Mouse (Mus musculus) WW6 (cell line): ENCODE measurements around the gene Esrrb.

Source experiments
- DNase-seq: peaks from one replicate; pipeline ENCODE4 v3.0.0-alpha.2; 2013; ENCODE audit warnings: low read depth, low spot score

Gene Esrrb

DNA sequence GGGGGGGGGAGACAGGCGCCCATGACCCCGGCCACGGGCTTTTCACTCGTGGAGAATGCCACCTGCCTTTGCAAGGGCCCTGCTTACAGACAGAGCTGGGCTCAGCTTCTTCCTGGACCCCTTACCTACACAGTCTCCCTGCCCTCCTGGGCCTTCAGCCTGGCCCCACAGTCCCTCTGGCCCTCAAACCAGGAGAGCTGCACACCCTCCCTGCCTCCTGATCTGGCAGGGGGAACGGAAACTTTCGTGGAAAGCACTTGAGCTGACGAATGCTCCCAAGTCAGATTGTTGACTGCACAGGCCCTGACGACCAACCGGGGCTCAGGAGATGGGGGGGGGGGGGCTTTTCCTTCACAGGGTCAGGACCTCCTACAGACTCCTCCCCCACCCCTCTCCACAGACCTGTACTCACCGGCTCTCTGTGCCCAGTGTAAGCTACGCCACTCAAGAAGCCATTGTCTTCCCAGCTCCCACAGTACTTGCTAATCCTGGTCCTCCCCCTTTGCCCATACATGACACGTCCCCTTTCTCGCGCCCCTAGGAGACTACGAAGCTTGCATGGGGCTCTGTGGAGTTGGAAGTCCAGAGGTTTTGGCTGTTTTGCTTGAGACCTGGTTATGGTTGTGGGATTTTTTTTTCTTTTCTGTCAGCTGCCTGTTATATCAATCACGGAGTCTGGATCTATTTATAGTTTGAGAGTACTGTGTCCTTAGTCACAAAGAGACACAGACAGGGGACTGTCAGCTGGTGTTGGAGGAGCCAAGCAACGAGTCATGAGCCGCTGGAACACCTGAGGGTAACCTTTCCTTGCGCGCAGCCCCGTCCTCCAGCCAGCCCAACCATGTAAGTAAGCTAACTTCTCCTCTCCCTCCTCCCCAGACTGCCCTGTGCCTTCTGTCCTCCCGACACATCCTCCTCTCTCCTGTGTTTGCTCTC is at the start of gene Esrrb:
TSS of gene Esrrb (plus strand) at position 422 of the 936 bp plus-strand sequence.
- no peak for DNase-seq

DNA sequence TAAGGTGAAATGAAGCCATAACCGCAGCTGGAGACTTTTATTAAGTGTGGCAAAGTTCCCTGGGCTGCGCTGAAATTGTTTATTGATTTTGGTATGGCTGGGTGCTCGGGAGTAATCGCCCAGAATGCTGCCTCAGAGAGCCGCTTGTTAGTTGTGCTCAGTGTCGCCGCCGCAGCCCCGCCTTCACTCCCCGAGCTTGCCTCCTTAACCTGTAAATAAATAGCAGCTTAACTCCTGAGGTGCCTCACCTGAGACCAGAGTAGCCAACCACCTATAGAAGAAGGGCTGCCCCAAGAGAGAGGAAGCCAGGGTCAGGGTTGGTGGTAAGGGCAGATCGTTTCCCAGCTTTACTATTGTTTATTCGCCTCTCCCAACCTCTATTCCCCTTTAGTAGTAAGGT is 40.3 kb upstream of the Esrrb start:
- DNase-seq = no peak

DNA sequence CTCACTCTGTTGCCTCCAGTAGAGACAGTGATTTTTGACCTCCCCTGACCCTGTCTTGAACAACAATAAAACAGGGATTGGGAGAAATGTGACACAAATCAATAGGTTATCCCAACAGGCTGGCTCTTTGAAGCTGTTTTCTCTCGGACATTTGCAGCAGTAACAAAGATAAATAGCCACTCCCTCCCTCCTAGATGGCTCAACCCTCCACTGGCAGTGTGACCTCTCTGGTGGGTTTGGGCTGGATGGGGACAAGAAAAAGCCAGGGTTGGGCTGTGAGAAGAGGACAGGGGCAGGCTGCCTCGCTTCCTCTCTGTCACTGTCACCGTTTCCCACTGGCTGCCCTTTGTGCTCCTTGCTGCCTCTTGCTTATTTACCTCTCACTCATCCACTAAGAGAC is 36.6 kb upstream of the Esrrb start:
- no peak for DNase-seq

DNA sequence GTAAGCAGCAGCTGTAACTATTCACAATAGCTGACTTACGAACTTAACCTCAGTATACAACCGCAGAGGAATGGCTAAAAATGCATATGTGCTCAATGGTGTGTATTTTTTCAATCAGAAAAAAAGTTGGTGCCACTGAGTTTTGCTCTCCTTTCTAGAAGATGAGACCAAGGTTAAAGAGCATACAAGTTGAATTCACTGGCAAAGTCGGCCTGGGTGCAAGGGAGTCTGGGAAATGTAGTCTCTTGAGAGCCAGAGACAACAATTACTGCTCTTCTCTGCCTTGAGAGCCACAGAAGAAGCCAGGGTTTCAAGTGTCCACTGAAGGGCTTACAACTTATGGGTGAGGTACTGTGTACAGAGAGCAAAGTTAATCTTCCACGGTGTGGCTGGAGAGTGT is 31.1 kb upstream of the Esrrb start:
- DNase-seq = no peak

DNA sequence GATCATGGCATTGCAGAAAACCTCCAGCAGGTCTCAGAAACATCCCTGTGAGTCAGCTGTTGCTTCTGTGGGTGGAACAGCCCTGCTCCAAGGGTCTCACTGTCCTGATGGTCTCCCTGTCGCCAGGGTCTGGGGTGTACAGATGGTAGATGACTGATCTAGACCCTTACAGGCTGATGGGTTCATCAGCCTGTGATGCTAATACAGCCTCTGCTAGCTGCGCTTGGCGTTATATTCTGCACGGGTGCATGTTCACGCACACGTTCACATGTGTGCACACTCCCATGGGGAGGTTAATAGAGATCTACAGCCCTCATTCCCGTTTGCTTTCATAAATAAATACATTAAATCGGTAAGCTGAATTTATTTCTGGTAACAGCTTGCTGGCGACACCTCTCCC is 30.2 kb upstream of the Esrrb start:
- no peak for DNase-seq

DNA sequence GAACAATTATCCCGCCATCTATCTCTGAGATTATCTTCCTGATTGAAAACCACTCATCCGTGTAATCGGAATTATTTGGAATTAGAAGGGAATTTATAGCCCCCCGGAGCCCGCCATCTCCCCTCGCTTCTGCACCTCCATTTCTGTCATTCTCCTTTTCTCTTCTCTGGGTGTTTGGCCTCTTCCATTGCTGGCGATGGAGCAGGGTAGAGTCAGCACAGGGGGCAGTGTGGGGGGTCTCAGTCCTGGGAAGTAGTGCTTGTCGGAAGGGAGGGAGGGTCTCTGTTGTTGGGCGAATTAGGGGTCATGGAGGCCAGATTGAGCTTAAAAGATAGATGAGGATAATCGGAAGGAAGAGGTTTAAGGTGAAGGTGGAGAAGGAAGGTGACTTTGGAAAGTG is 29.7 kb upstream of the Esrrb start:
- no peak for DNase-seq

DNA sequence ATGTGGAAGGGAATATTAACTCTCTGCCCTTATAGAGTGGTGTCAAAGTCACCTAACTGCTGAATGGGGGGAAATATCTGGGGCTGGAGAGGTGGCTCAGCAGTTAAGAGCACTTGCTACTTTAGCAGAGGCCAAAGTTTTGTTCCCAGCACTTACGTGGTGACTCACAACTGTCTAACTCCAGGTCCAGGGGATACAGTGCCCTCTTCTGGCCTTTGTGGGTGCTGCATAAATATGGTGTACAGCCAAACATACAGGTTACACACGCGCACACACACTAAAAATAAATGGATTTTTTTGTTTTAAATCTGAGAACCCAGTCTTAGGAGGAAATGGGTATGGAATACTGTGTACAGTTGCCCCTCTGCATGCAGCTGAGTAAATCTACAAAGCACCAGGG is 24.7 kb upstream of the Esrrb start:
- DNase-seq = no peak

DNA sequence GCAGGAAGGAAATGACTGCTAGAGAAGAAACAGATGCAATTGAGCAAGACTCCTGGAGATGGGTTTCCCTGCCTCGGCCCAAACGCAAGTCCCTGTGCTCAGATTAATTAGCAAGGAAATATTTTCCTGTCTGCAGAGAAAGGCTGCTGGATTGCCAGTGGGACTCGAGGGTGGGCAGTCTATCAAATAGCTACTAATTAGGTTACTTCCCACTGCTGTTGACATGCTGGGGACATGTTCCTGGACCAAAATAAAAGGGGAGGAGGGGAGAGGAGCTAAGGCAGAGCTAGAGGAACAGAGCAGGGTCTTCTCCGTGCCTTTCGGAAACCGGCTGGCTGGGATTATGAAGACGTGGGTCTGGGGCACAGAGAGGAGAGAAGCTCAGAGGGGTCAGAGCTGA is 24.0 kb upstream of the Esrrb start:
- DNase-seq = no peak

DNA sequence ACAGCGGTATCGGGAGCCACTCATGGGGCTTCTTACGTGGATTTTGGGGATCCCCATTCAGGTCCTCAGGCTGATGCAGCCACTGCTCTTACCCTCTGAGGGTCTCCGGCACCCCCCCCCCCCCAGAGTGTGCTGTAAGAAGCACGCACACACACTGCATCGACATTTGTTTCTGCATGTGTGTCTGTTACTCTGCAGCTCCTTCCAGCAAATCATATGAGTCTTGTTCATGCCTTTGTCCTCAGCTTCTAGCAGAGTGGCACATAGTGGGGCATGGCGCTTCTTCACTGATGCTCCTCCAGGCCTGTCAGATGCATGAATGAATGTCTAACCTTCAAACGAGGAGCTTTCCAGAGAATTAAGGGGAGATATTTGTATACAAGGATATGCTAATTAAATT is 11.4 kb upstream of the Esrrb start:
- no peak for DNase-seq

DNA sequence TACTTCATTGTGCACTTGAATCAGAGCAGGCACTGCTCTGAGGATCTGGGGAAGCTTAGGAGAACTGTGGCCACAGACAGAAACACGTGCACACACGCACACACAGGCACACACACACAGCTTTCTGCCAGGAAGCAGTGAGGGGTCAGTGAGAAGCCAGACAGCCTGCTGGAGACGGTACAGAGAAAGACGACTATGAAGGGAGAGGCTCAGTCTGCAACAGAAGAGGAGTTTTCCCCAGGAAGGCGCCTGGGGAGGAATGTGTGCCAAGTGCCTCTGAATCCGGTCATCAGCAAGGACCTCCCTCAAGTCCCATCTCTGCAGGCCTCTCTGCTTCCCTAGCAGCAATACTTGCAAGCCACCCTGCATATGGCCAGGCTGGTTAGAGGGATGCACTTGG is 1.5 kb upstream of the Esrrb start:
- DNase-seq = no peak

DNA sequence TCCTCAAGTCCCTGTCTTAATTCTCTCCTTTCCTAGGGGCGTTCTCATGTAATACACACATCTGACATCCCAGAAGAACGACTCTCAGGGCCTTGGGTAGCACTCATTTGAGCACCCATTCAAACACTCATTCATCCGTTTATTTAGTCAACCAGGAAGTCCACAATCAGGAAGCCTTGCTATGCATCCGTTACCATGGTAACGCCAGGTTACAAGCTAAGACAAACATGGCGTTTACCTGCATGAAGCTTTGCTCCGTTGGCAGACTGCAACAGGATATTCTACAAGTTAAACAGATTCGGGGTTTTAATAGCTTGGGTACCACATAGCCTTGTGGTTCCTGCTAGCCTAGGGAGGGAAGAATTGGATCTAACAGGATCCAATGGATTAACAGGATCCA is 1.0 kb upstream of the Esrrb start:
- no peak for DNase-seq

DNA sequence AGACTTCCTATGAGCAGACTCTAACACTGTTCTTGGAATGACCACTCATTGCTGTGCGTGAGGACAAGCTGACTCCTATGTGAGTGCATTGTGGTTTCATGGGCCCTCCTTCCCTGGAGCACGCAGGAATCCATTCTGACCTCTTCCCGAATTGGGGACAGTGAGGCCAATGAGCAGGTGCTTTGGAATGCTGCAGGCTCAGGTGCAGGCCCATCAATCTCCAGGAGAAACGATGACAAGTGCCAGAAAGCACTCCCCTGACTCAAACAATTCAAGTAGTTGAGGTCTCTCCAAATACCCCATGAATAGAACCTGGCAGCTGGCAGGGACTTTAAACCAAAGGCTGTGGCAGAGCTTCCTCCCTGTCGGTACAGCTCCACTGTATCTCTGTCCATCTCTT is 3.4 kb downstream of the Esrrb start:
- no peak for DNase-seq

DNA sequence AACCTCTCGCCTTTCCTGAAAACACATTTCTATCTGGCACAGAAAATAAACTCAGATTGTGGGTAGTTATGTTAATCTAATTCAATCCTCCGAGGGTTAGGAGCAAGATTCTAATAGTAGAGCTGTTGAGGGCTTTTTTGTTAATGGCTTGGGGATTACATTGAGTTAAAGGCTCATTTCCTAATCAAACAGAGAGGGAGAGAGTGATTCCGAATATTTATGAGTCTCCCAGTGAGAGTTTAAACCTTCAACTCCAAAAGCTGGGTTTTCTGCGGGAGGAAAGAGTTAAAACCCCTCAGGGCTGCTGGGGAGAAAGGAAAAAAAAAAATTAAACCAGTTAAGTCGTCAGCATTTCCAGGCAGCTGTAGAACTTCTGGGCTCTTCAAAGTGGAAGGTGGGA is 3.8 kb downstream of the Esrrb start:
- DNase-seq = no peak

DNA sequence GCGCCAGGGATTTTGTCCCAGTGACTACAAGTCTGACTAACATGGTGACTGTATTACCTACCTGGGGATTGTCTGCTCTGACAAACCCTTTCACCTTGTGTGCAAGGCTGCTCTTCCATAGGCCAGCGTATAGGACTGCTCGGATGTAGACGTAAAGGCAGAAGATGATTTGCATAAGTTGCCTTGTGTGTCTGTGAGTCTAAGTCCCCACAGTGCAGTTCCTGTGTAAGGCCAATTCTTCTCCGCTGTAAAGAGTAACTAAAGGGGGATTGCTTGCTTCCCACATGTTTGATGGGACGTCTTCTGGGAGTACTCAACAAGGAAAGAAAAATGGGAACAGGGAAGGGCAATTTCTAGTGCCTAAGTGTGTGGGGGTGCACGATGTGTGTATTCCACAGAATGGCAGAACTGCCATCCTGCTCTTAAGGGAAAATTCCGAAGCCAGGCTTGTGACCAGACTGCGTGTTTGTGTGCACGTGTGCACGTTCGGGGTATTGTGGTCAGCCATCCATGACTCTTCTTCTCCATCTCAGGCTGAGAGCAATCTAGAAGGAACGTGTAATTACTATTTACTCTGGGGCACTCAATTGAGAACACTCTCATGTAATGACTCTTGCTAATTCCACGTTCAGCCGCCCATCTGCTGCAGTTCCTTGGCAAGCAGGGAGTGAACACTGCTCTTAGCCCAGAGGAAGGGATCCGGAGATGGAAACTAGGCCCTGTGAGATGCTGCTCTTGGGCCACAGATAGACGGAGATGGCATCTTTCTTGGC is 9.9 kb downstream of the Esrrb start:
- DNase-seq = no peak

DNA sequence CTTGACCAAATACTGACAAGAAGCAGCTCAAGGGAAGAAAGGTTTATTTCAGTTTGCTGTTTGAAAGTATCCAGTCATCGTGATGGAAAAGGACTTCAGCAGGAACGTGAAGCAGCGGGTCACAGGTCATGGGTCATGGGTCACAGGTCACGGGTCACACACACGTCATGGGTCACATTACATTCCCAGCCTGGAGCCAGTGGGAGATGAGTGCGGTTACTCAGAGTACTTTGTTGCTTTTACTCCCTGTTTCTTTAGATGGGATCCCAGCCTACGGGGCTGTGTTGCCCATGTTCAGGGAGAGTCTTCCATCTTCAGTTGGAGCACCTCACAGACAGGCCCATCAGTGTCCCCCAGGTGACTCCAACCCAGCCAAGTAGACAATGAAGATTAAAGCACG is 13.4 kb downstream of the Esrrb start:
- no peak for DNase-seq

DNA sequence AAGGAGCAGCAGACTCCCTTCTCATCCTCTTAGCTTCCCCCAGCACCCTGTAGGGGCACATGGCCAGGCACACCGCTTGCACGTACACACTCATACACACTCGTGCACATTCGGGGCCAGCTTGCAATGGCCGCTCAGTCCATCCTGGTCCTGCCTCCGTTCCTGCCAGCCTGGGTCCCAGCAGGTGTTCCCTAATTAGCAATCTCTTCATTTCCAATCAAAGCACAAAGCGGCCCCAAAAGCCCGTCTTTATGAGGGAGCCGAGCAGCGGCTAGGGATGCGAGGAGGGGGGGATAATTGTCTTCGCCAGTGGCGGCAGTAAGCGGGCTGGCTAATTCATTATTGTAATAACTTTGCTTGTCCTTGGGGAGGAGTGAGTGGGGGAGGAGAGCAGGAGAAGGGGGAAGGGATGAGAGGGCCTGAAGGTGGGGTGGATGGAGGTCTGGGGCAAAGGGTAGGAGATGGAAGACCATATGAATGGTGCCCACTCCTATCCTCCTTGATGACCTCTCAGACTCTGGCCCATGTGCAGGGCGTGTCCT is 18.8 kb downstream of the Esrrb start:
- DNase-seq = no peak

DNA sequence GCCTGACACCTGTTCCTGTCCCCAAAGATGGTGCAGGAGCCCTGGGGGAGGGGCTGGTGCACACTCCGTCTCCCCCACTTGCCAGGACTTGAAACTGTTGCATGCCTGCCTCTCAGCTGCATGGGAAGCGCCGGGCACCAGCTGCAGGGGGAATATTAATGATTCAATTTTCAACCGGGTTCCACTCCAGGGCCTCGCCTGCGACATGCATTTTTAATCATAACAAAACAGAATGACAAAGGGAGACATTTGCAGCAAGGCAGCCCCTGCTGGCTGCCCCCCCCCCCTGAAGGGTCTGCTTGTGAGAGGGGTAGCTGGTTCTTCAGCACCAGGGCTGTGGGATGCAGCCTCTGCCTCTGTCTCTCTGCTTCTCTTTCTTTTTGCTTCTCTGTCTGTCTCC is 22.9 kb downstream of the Esrrb start:
- no peak for DNase-seq

DNA sequence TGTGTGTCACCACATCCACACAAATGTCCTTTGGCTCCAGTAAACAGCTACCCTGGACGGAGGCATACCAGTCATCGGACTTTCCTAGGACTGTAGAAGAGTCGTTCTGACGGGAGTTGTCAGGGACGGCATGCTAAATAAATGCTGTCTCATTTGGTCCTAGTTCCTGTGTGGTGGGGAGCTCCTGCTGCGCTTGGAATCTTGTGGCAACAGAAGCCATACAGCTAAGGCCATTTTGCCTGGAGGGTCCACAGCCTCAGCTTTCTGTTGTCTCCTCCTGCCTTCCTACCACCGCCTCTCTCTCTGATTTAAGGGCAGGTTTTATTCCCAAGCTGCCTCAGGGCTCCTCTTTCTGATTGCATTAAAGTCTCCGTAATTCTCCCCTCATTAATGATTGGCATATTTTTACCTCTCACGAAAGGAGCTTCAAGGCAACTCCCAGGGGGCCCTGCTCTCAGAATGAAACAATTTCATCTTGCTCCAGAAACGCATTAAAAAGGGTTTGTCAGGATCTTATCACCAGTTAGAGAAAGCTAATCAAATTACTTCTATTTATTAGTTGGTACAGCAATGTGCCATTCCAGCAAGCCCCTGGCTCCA is 26.9 kb downstream of the Esrrb start:
- DNase-seq = no peak

DNA sequence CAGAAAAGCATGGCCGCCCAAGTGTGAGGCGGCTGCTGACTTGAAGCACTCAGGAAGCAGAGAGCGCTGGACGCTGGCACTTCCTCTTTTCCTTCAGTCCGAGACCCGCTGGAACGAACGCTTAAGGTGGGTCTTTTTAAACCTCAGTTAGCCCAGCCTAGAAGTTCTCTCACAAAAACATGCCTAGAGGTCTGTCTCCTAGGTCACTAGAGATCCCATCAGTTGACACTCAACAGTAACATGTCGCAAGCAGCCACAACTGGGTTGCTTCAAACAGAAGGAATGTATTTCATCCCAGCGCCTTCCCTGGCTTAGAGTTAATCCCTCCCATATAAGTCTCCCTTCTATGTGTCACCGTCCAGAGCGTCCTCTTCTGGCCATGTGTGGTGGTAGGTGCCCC is 33.9 kb downstream of the Esrrb start:
- DNase-seq = no peak

DNA sequence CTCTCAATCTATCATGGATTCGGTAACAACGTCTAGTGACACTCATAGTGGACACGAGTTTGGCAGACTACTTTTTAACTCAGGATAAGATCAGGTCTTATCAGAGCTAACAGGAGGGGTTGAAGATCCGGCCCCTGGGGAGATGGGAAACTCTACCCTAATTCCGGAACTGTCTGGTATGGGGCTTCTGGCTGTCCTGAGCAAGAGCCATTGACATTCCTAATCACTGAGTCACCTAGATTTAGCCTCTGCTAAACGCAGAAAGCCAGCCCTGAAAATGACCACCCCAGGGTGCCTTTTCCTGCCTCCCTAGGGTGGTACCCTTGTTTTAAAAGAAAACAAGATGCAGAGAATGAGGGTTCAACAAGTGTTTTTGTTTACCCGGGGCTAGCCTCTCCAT is 34.4 kb downstream of the Esrrb start:
- no peak for DNase-seq

DNA sequence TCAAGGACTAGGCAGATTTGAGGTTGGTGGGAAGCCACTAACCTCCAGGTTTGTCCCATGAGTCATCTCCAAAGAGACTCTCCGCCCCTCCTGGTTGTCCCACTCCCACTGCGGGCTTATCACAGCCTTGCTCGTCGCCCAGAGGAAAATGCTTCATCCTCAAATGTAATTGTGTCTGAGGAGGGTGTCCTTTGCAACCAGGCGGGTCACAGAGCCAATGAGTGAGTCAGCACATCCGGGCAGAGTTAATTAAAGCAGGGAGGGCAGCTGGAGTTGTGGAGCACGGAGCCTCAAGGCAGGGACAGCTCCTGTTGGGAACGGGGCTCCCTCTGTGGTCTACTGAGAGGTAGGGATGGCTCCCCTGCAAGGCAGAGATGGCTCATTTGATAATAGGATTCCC is 37.8 kb downstream of the Esrrb start:
- no peak for DNase-seq

DNA sequence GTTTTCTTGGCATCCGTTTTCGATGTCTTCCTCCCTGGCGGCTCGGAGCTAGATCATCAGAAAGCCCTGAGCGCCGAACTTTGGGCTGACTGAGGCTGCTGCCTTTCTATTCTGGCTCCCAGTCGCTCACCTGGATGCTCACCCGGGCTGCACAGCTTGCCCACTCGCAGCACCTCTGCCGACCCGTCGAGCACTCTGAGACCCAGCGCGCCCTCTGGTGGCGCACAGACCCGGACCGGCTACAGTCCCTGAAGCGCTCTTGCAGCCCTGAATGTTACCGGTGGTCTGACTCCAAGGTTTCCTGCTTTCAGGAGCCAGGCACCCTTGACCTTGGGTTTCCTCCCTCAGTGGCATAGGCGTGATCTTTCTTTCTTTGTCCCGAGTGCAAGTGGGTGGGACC is 41.8 kb downstream of the Esrrb start:
- DNase-seq = peak; percentile 63
